Mouse (Mus musculus): ENCODE data around the gene Cd52.

DNA sequence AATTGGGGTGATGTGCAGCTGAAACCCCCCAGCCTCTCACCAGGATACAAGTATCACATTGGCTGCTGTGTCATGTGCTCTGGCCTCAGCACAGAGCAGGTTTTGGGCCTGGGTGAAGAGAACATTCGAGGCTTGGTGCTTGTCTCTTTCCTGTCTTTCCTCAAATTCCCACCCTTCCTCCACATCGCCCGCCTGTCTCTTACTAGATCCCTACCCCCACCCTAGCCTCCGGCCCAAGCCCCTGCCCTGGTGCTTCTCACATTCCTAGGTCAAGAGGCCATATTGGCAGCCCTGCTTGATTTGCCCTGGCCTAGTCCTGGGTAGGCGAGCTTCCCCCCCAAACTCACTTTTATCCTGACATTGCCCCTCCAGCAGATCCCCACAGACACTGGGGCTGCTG lies 24.2 kb upstream of the Cd52 start:
- TF ChIP-seq CTCF (IDR thresholded peaks at IDR 0.05; ENCODE audit: low read depth) (no peak), EP300 (IDR thresholded peaks at IDR 0.05; ENCODE audit: low read depth) (no peak)

Measured in liver, postnatal 0 days (tissue).